ENCODE assay signal across 9 mouse cellular contexts in genomic region chr10:20171756-20172155, GRCm38 (mm10). TPM values are rescaled to one million over a fixed set of nuclear protein-coding genes. Genes with fewer than 3 reads are reported as not detected.
DNase-seq lines count a peak whose midpoint lies in the region; ATAC-seq and TF ChIP-seq lines count a peak whose summit lies in the region.
"Had no signal": no experiment of that assay in that cellular context is flagged by ENCODE, and none has a peak within 500 bp of the region (broad histone marks: within the 10 kb centered on the region; RNA-seq: fewer than 3 reads in every experiment).

No protein-coding gene starts in this region.

- no peaks in the 10 kb centered on the region for H3K9me3 ChIP-seq in kidney, embryonic 16.5 days (ENCODE audit: low read length)
- no peaks in the 10 kb centered on the region for H3K9me3 ChIP-seq in hindbrain, postnatal 0 days (ENCODE audit: low read length)

- H3K36me3 ChIP-seq in kidney, embryonic 16.5 days (ENCODE audit: insufficient read depth, low read length) = no peaks in the 10 kb centered on the region
- H3K36me3 ChIP-seq in hindbrain, postnatal 0 days (ENCODE audit: insufficient read depth, low read length) = no peaks in the 10 kb centered on the region

- no peak for ATAC-seq in kidney, embryonic 16.5 days (ENCODE audit: low FRiP score, low TSS enrichment)
- ATAC-seq in hindbrain, postnatal 0 days = no peak
- ATAC-seq: lung, postnatal 0 days had no signal

- 0 out of 2 replicates have a peak overlapping the region, but pooled peaks have one; percentile 48 for H3K4me2 ChIP-seq in kidney, embryonic 16.5 days (replicated peaks; ENCODE audit: low read depth, low read length)
- H3K4me2 ChIP-seq in hindbrain, postnatal 0 days (ENCODE audit: low read depth, low read length) = peak overlapping the region; percentile 55

- no peak overlapping the region for H3K4me3 ChIP-seq in kidney, embryonic 16.5 days (ENCODE audit: low read length)
- H3K4me3 ChIP-seq in hindbrain, postnatal 0 days (ENCODE audit: low read length) = 0 out of 2 replicates have a peak overlapping the region, but pooled peaks have one; percentile 26
- H3K4me3 ChIP-seq: heart, adult 2 months had no signal

- 42% methylated on average over 4 of the region's 4 CpGs for WGBS in kidney, embryonic 16.5 days
- WGBS in hindbrain, postnatal 0 days = 32% methylated on average over 4 of the region's 4 CpGs

- DNase-seq in kidney, adult 11 months = no peak
- DNase-seq in brain, adult 2 months (ENCODE audit: low read depth, low spot score) = peak; percentile 76
- DNase-seq in cerebellum, adult 18-20 months = peak; percentile 56 to 57
- no peak for DNase-seq in hindbrain, postnatal 0 days (ENCODE audit: low spot score)
- DNase-seq in heart, postnatal 4 days = no peak
- DNase-seq in Muller cell, postnatal 12 days (ENCODE audit: inconsistent ontology term) = no peak
- DNase-seq: heart, adult 2 months had no signal

- peak overlapping the region; percentile 36; the same call in 1 of the 2 replicates for H3K9ac ChIP-seq in kidney, embryonic 16.5 days (replicated peaks; ENCODE audit: low read length)
- H3K9ac ChIP-seq in hindbrain, postnatal 0 days (replicated peaks; ENCODE audit: low read length) = no peak overlapping the region

- H3K27me3 ChIP-seq in kidney, embryonic 16.5 days (ENCODE audit: insufficient read depth, low read length) = no peaks in the 10 kb centered on the region
- H3K27me3 ChIP-seq in hindbrain, postnatal 0 days (ENCODE audit: insufficient read depth, low read length) = no peaks in the 10 kb centered on the region

- no peak for TF ChIP-seq CTCF in hindbrain, postnatal 0 days (IDR thresholded peaks at IDR 0.05; ENCODE audit: low read depth)

- H3K4me1 ChIP-seq in kidney, embryonic 16.5 days (ENCODE audit: insufficient read depth, low read length) = peaks cover 26% of the 10 kb centered on the region
- peaks cover 12% of the 10 kb centered on the region; the same call in 1 of the 2 replicates for H3K4me1 ChIP-seq in hindbrain, postnatal 0 days (ENCODE audit: insufficient read depth, low read length)

- no peak overlapping the region for H3K27ac ChIP-seq in kidney, embryonic 16.5 days (ENCODE audit: low read length)
- no peak overlapping the region for H3K27ac ChIP-seq in hindbrain, postnatal 0 days
- H3K27ac ChIP-seq: heart, adult 2 months had no signal

RNA-seq across cellular contexts. Expression of gene Map7, which starts 23.5 kb away (rescaled TPM):
- 32.3 and 33.9 TPM in 2 replicates for polyA plus RNA-seq in kidney, embryonic 16.5 days (2015; fragmentation: Nextera tagmentation; extraction: Ambion mirVana)
- total RNA-seq in hindbrain, postnatal 0 days (2014; rRNA removed) = 7.2 and 15.1 TPM in 2 replicates
- polyA plus RNA-seq in hindbrain, postnatal 0 days (2015; fragmentation: Nextera tagmentation; extraction: Ambion mirVana) = 6.2 and 9.4 TPM in 2 replicates
- 1 to 10 TPM; 9.1 to 9.7 TPM for total RNA-seq in heart, postnatal 4 days (2021)

Comparison
In these comparisons a context has a peak if more than half of its experiments do, and no peak if none do; other contexts are left out.
1. DNase-seq: peak in brain, adult 2 months (single experiment) and cerebellum, adult 18-20 months (2 of 2); none in kidney, adult 11 months (single experiment), hindbrain, postnatal 0 days (single experiment), heart, postnatal 4 days (single experiment) and Muller cell, postnatal 12 days (single experiment).